Mouse (Mus musculus) olfactory bulb, adult 2 months (tissue): Measurements from ENCODE around the gene Gm20481.

Experiments
- CTCF ChIP-seq: fragments of 200-500 bp; IDR thresholded peaks from 2 replicates; pipeline ENCODE4 v1.5.1; 2012; ENCODE audit warnings: low read depth, mild to moderate bottlenecking, low read length, moderate library complexity; ENCODE audit not compliant: insufficient read depth
- POLR2A ChIP-seq: fragments of 200-500 bp; IDR thresholded peaks from 2 replicates; pipeline ENCODE4 v1.6.1; 2012; ENCODE audit warnings: mild to moderate bottlenecking, low read depth, low read length, moderate library complexity; ENCODE audit not compliant: insufficient read depth

GRCm38 (mm10) chr17:34931735-34932098 is 38.0 kb upstream of the Gm20481 start:
- no peak for TF ChIP-seq CTCF
- TF ChIP-seq POLR2A: no peak
